In the genomic region with DNA sequence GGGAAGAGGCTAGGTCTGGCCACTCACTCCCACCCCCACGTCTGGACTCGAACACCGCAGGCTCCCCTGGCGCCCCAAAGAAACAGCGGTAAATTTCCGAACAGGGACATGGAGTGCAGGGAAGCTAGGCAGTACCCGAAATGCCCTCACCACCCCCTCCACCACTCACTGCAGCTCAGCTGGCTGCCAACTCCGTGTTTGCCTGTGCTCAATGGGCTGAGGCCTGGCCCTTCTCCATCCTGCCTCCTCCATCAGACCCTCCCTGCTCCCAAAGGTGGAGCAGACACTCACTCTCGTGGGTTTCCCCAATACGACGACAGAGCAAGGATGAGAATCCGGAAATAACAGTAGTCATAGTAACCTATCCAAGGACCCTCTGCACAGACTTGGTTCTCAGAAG, we compare ENCODE assay signal across 8 mouse cellular contexts. TPM values are rescaled to one million over a fixed set of nuclear protein-coding genes. Genes with fewer than 3 reads are reported as not detected.
DNase-seq lines count a peak whose midpoint lies in the region; ATAC-seq and TF ChIP-seq lines count a peak whose summit lies in the region.

No protein-coding gene starts in this region.

- ATAC-seq in liver, embryonic 15.5 days (ENCODE audit: insufficient read depth): no peak

- H3K4me2 ChIP-seq in CH12.LX (ENCODE audit: insufficient read depth, low read depth, poor library complexity, severe bottlenecking): 0 out of 2 replicates have a peak overlapping the region, but pooled peaks have one; percentile 77
- peak overlapping the region; percentile 94 for H3K4me2 ChIP-seq in liver, embryonic 15.5 days

- H3K9me3 ChIP-seq in CH12.LX (replicated peaks; ENCODE audit: low read length): no peaks in the 10 kb centered on the region
- no peaks in the 10 kb centered on the region for H3K9me3 ChIP-seq in liver, embryonic 15.5 days (replicated peaks)

- H3K27me3 ChIP-seq in CH12.LX (replicated peaks): no peaks in the 10 kb centered on the region
- peaks cover 29% of the 10 kb centered on the region for H3K27me3 ChIP-seq in liver, embryonic 15.5 days

- peaks cover 18 to 67% of the 10 kb centered on the region in 2 experiments for H3K4me1 ChIP-seq in CH12.LX (ENCODE audit: control insufficient read depth in 1 of 2, insufficient read depth in 2 of 2)
- H3K4me1 ChIP-seq in bone marrow macrophage, adult 2 months (ENCODE audit: control insufficient read depth, insufficient read depth, low read length): peaks cover 52% of the 10 kb centered on the region
- peaks cover 68% of the 10 kb centered on the region for H3K4me1 ChIP-seq in liver, embryonic 15.5 days (replicated peaks)

- dilution Hi-C loops in CH12.LX (cut with MboI; ENCODE audit: extremely low pct_ligation_motif_present, extremely low pct_unique_long_range_greater_than_20kb, low sequenced_read_pairs): no loop called here

- no peak for TF ChIP-seq CTCF in CH12.LX (conservative IDR thresholded peaks at IDR 0.05 in 1 of 2, IDR thresholded peaks at IDR 0.05 in 1 of 2; ENCODE audit: low read depth in 2 of 2, low read length in 2 of 2)
- no peak for TF ChIP-seq CTCF in bone marrow macrophage, adult 2 months (IDR thresholded peaks at IDR 0.05; ENCODE audit: low read depth, low read length)

- peaks cover 0 to 34% of the 10 kb centered on the region in 2 experiments for H3K36me3 ChIP-seq in CH12.LX (replicated peaks in 1 of 2; ENCODE audit: control insufficient read depth in 1 of 2, insufficient read depth in 1 of 2, low read length in 1 of 2)
- H3K36me3 ChIP-seq in liver, embryonic 15.5 days (replicated peaks): no peaks in the 10 kb centered on the region

- in situ Hi-C loops in CH12.LX (cut with MboI; ENCODE audit: low pct_ligation_motif_present, low pct_unique_long_range_greater_than_20kb, low sequenced_read_pairs): loop anchor here (10.0 kb wide), 1 partner anchor 52 kb away; no protein-coding TSS in a partner anchor

- no peak overlapping the region for H3K9ac ChIP-seq in CH12.LX (ENCODE audit: insufficient read depth, low read depth)
- no peak overlapping the region for H3K9ac ChIP-seq in liver, embryonic 15.5 days

- TF ChIP-seq POLR2A in CH12.LX (IDR thresholded peaks at IDR 0.05; ENCODE audit: low read depth, low read length): no peak
- TF ChIP-seq POLR2A in bone marrow macrophage, adult 2 months (IDR thresholded peaks at IDR 0.05; ENCODE audit: borderline replicate concordance, low read depth, low read length): no peak

- no peak overlapping the region for H3K27ac ChIP-seq in CH12.LX (ENCODE audit: insufficient read depth, low read depth)
- H3K27ac ChIP-seq in bone marrow macrophage, adult 2 months (ENCODE audit: insufficient read depth, low read depth, low read length): no peak overlapping the region
- no peak overlapping the region for H3K27ac ChIP-seq in liver, embryonic 15.5 days (replicated peaks)

- TF ChIP-seq RAD21 in CH12.LX (IDR thresholded peaks at IDR 0.05; ENCODE audit: low read depth, low read length): no peak

- no peak for TF ChIP-seq EP300 in CH12.LX (IDR thresholded peaks at IDR 0.05; ENCODE audit: low read length)

- 57% methylated on average over 12 of the region's 12 CpGs for WGBS in liver, embryonic 15.5 days (ENCODE audit: insufficient replicate concordance)

- peaks cover 53% of the 10 kb centered on the region for H3K79me2 ChIP-seq in CH12.LX (replicated peaks; ENCODE audit: control insufficient read depth, extremely low read depth, insufficient read depth, poor library complexity, severe bottlenecking)

- no peak overlapping the region for H3K4me3 ChIP-seq in CH12.LX (replicated peaks in 1 of 3; ENCODE audit: low read depth in 2 of 3, low read length in 2 of 3, poor library complexity in 1 of 3)
- H3K4me3 ChIP-seq in bone marrow macrophage, adult 2 months (ENCODE audit: insufficient read depth, low read length): peak overlapping the region; percentile 96
- H3K4me3 ChIP-seq in liver, embryonic 15.5 days (replicated peaks): peak overlapping the region; percentile 72; the same call in 1 of the 2 replicates

- no peak for DNase-seq in CH12.LX (ENCODE audit: extremely low read depth)
- DNase-seq in frontal cortex, postnatal 36 days (ENCODE audit: low spot score in 2 of 2): peak; percentile 74 to 75
- DNase-seq in kidney, postnatal 10 days: peak; percentile 60
- peak; percentile 81 for DNase-seq in right cerebral cortex, adult 18-20 months
- DNase-seq in urinary bladder, adult 2 months (ENCODE audit: low spot score): no peak
- no peak for DNase-seq in spleen, adult 12 weeks (ENCODE audit: low spot score)

TF ChIP-seq in CH12.LX, 34 proteins besides CTCF, POLR2A, EP300 and RAD21:
- TF ChIP-seq UBTF (IDR thresholded peaks at IDR 0.05; ENCODE audit: low read depth, low read length) (no peak), ELF1 (IDR thresholded peaks at IDR 0.05; ENCODE audit: low read depth, low read length) (no peak), MYC (IDR thresholded peaks at IDR 0.05; ENCODE audit: low read depth, low read length) (no peak), JUND (conservative IDR thresholded peaks at IDR 0.05; ENCODE audit: low read depth, low read length) (no peak), MAZ (IDR thresholded peaks at IDR 0.05; ENCODE audit: low read depth, low read length) (no peak), MXI1 (IDR thresholded peaks at IDR 0.05; ENCODE audit: low read depth, low read length) (no peak), CHD1 (IDR thresholded peaks at IDR 0.05; ENCODE audit: low read depth, low read length) (no peak), ZNF384 (IDR thresholded peaks at IDR 0.05; ENCODE audit: low read depth, low read length) (no peak), MAFK (IDR thresholded peaks at IDR 0.05; ENCODE audit: insufficient replicate concordance, low read length) (no peak), JUN (IDR thresholded peaks at IDR 0.05; ENCODE audit: insufficient read depth, low read depth, low read length) (no peak), TCF12 (IDR thresholded peaks at IDR 0.05; ENCODE audit: low read depth, low read length) (no peak), POLR2AphosphoS2 (IDR thresholded peaks at IDR 0.05; ENCODE audit: low read depth, low read length) (no peak)

RNA-seq across cellular contexts. Expression of gene Ncor2, which starts 2.2 kb away (rescaled TPM):
- total RNA-seq in CH12.LX (2012; rRNA removed): 7.2 and 10.8 TPM in 2 replicates
- 2.5 and 3.9 TPM in 2 replicates for total RNA-seq in CH12.LX (2014; rRNA removed)
- polyA plus RNA-seq in CH12.LX (2012; ENCODE audit: insufficient read length, low read depth): 37.7 and 44.7 TPM in 2 replicates
- polyA plus RNA-seq in bone marrow macrophage, adult 2 months (2012; ENCODE audit: insufficient read depth, insufficient read length, missing spikeins): 61.5 and 71.5 TPM in 2 replicates
- 3.8 and 5.4 TPM in 2 replicates for polyA plus RNA-seq in liver, embryonic 15.5 days (2015; fragmentation: Nextera tagmentation; extraction: Ambion mirVana)
- polyA plus RNA-seq in urinary bladder, adult 2 months (2012; rRNA removed): 24.5 and 61.9 TPM in 2 replicates

Comparison
In these comparisons a context has a peak if more than half of its experiments do, and no peak if none do; other contexts are left out.
1. DNase-seq: peak in frontal cortex, postnatal 36 days (2 of 2), kidney, postnatal 10 days (single experiment) and right cerebral cortex, adult 18-20 months (single experiment); none in CH12.LX (single experiment), urinary bladder, adult 2 months (single experiment) and spleen, adult 12 weeks (single experiment).
2. H3K4me3 ChIP-seq: peak in bone marrow macrophage, adult 2 months (single experiment) and liver, embryonic 15.5 days (single experiment); none in CH12.LX (0 of 3).